Mouse (Mus musculus): ENCODE data around the gene Prdx5. TPM values are rescaled to one million over a fixed set of nuclear protein-coding genes. Genes with fewer than 3 reads are reported as not detected.
A peak's percentile ranks its signal among the peaks of the same experiment; 100 is the strongest.

Gene Prdx5
- total and polyA plus RNA-seq, 3 experiments: 411 to 766 (median 651) TPM

DNA sequence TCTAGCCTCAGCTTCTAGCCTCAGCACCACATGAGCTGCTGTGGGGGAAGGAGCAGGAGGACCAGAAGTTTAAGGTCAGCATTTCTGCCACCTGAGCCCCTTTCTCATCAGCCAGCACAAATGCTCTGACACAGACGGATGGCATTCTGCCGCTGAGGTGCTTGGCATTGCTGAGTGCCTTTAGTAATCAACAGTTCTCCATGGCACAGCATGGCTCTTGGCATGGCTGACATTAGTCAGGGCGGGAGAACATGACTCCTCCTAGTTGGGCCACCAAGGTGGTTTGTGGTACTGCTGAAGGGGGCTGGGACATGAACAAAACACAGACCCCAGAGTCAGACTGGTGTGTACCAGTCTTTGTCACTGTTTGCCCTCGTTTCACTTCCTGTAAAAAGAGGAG lies 38.3 kb upstream of the Prdx5 start:
- no peak overlapping the region for H3K9ac ChIP-seq (ENCODE audit: low read depth, low read length)
- no peak for DNase-seq
- peaks cover 7% of the 10 kb centered on the region for H3K4me1 ChIP-seq (ENCODE audit: control insufficient read depth, insufficient read depth, low read length)
- H3K79me2 ChIP-seq (replicated peaks; ENCODE audit: control insufficient read depth, insufficient read depth, low read length): no peaks in the 10 kb centered on the region
- WGBS: 70% methylated on average over 4 of the region's 4 CpGs
- TF ChIP-seq POLR2A (IDR thresholded peaks at IDR 0.05; ENCODE audit: insufficient read depth, low read depth, low read length) (no peak), EP300 (IDR thresholded peaks at IDR 0.05; ENCODE audit: insufficient read depth, low read depth, low read length) (no peak), CTCF (IDR thresholded peaks at IDR 0.05) (no peak)
- H3K27ac ChIP-seq: no peak overlapping the region
- no peak overlapping the region for H3K4me3 ChIP-seq
- no peaks in the 10 kb centered on the region for H3K36me3 ChIP-seq (ENCODE audit: control insufficient read depth, insufficient read depth, low read length)
- H3K27me3 ChIP-seq (ENCODE audit: control insufficient read depth, insufficient read depth, low read length): no peaks in the 10 kb centered on the region
- intact Hi-C loops (cut with DNase I): no loop called here

DNA sequence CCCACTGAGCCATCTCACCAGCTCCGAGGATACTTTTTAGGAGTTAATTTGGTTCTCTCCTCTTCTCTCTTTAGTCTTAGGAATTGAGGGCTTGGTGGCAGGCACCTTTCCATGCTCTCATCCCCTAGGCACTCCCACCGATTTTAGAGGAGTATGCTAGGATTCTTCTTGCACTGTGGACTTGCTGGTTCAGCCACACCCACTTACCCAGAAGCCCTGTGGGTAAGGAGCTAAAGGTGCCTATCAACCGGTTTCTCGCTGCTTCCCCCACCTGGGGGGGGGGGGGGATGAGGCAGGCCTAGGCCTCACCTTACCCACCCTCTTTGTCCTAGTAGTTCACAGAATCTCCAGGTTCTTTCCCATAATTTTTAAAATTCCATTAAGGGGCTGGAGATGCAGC lies 37.8 kb upstream of the Prdx5 start:
- no peak for DNase-seq
- Histone ChIP-seq H3K79me2 (replicated peaks; ENCODE audit: control insufficient read depth, insufficient read depth, low read length) (no peaks in the 10 kb centered on the region), H3K9ac (ENCODE audit: low read depth, low read length) (no peak overlapping the region), H3K27me3 (ENCODE audit: control insufficient read depth, insufficient read depth, low read length) (no peaks in the 10 kb centered on the region), H3K4me3 (no peak overlapping the region), H3K27ac (no peak overlapping the region), H3K36me3 (ENCODE audit: control insufficient read depth, insufficient read depth, low read length) (no peaks in the 10 kb centered on the region), H3K4me1 (ENCODE audit: control insufficient read depth, insufficient read depth, low read length) (peaks cover 6% of the 10 kb centered on the region)
- intact Hi-C loops (cut with DNase I): no loop called here
- WGBS: 64% methylated on average over 4 of the region's 4 CpGs
- no peak for TF ChIP-seq POLR2A (IDR thresholded peaks at IDR 0.05; ENCODE audit: insufficient read depth, low read depth, low read length)
- no peak for TF ChIP-seq CTCF (IDR thresholded peaks at IDR 0.05)
- no peak for TF ChIP-seq EP300 (IDR thresholded peaks at IDR 0.05; ENCODE audit: insufficient read depth, low read depth, low read length)

DNA sequence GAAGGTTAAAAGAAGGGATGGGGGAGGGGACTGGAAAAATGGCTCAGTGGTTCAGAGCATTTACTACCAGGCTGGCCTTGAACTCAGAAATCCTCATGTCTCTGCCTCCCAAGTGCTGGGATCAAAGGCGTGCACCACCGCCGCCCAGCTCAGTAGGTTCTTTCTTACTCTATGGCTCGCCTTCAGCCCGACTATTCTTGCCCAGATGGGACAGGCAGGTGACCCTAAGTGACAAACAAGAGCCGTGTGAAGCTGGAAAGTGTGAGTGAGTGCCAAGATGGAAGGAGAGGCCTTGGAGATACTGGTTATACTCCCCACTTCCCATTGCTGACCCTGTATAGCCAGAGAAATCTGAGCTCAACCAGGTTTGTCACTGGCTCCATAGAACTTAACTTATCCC lies 33.8 kb upstream of the Prdx5 start:
- TF ChIP-seq EP300 (IDR thresholded peaks at IDR 0.05; ENCODE audit: insufficient read depth, low read depth, low read length) (no peak), POLR2A (IDR thresholded peaks at IDR 0.05; ENCODE audit: insufficient read depth, low read depth, low read length) (no peak), CTCF (IDR thresholded peaks at IDR 0.05) (no peak)
- intact Hi-C loops (cut with DNase I): loop anchor here (5.0 kb wide), 1 partner anchor 34 kb away; the partner anchor contains the start of gene Plcb3

DNA sequence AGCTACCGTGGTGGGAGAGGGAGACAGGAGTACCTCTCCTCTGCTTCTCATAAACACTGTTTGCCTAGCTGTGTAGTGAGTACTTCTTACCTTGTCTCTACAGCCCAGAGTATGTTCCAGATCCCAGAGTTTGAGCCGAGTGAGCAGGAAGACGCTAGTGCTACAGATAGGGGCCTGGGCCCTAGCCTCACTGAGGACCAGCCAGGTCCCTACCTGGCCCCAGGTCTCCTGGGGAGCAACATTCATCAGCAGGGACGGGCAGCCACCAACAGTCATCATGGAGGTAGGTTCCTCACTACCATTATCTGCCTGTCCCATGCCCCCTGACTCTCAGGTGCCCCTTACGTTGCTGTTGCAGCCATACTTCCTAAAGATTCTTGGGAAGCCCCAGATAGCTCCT lies 32.9 kb upstream of the Prdx5 start:
- WGBS: 25% methylated on average over 5 of the region's 5 CpGs

More for the DNA sequence above, 33.8 kb upstream of the Prdx5 start:
- 93% methylated on average over 6 of the region's 6 CpGs for WGBS
- Histone ChIP-seq H3K4me3 (no peak overlapping the region), H3K79me2 (replicated peaks; ENCODE audit: control insufficient read depth, insufficient read depth, low read length) (no peaks in the 10 kb centered on the region), H3K27me3 (ENCODE audit: control insufficient read depth, insufficient read depth, low read length) (no peaks in the 10 kb centered on the region), H3K4me1 (ENCODE audit: control insufficient read depth, insufficient read depth, low read length) (peaks cover 3% of the 10 kb centered on the region), H3K27ac (no peak overlapping the region), H3K9ac (ENCODE audit: low read depth, low read length) (no peak overlapping the region), H3K36me3 (ENCODE audit: control insufficient read depth, insufficient read depth, low read length) (no peaks in the 10 kb centered on the region)
- no peak for DNase-seq

DNA sequence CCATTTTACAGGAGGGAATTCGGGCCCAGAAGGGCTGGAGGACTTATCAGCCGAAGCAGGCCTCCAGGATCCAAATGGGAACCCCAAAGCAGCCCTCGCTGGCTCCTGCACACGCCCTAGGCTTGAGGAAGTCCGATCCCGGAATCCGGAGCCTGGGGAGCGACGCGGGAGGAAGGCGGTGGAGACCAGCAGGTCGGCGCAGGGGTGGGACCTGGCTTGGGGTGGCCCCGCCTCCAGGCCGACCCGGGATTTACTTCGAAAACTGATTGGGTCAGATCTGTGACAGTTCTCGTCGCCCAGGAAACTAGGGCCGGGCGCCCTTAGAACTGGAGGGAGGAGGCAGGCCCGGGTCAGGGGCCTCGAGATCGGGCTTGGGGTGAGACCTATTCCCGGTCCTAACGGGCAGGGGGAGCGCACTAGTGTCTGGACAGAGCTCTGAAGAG lies 32.4 kb upstream of the Prdx5 start, which contains the start of gene Gpr137:
TSS of gene Gpr137 (minus strand) at position 232 of the 443 bp plus-strand sequence.
- H3K27me3 ChIP-seq (ENCODE audit: control insufficient read depth, insufficient read depth, low read length): no peaks in the 10 kb centered on the region
- under 1% methylated on average over 27 of the region's 27 CpGs for WGBS
- H3K9ac ChIP-seq (ENCODE audit: low read depth, low read length): peak within 1 kb of the TSS; percentile 91
- peaks cover 3% of the 10 kb centered on the region for H3K4me1 ChIP-seq (ENCODE audit: control insufficient read depth, insufficient read depth, low read length)
- intact Hi-C loops (cut with DNase I): loop anchor here (1.0 to 5.0 kb wide), 2 partner anchors 9 to 35 kb away; partner anchors contain the start of gene Plcb3
- peak; percentile 95 to 98 for DNase-seq
- H3K4me3 ChIP-seq: peak within 1 kb of the TSS; percentile 80
- H3K27ac ChIP-seq: peak within 1 kb of the TSS; percentile 84
- no peaks in the 10 kb centered on the region for H3K36me3 ChIP-seq (ENCODE audit: control insufficient read depth, insufficient read depth, low read length)
- TF ChIP-seq EP300 (IDR thresholded peaks at IDR 0.05; ENCODE audit: insufficient read depth, low read depth, low read length) (no peak), POLR2A (IDR thresholded peaks at IDR 0.05; ENCODE audit: insufficient read depth, low read depth, low read length) (peak; percentile 88), CTCF (IDR thresholded peaks at IDR 0.05) (no peak)
- no peaks in the 10 kb centered on the region for H3K79me2 ChIP-seq (replicated peaks; ENCODE audit: control insufficient read depth, insufficient read depth, low read length)

More for the DNA sequence above, 32.9 kb upstream of the Prdx5 start:
- Histone ChIP-seq H3K4me3 (peak overlapping the region; percentile 80), H3K36me3 (ENCODE audit: control insufficient read depth, insufficient read depth, low read length) (no peaks in the 10 kb centered on the region), H3K4me1 (ENCODE audit: control insufficient read depth, insufficient read depth, low read length) (peaks cover 3% of the 10 kb centered on the region), H3K27me3 (ENCODE audit: control insufficient read depth, insufficient read depth, low read length) (no peaks in the 10 kb centered on the region), H3K27ac (peak overlapping the region; percentile 84), H3K79me2 (replicated peaks; ENCODE audit: control insufficient read depth, insufficient read depth, low read length) (no peaks in the 10 kb centered on the region), H3K9ac (ENCODE audit: low read depth, low read length) (peak overlapping the region; percentile 65)
- intact Hi-C loops (cut with DNase I): loop anchor here (1.0 to 5.0 kb wide), 2 partner anchors 9 to 35 kb away; partner anchors contain the start of gene Plcb3
- no peak for DNase-seq
- TF ChIP-seq POLR2A (IDR thresholded peaks at IDR 0.05; ENCODE audit: insufficient read depth, low read depth, low read length): no peak
- TF ChIP-seq CTCF (IDR thresholded peaks at IDR 0.05): no peak
- no peak for TF ChIP-seq EP300 (IDR thresholded peaks at IDR 0.05; ENCODE audit: insufficient read depth, low read depth, low read length)

Data from heart, adult 2 months (tissue).